Mouse (Mus musculus): ENCODE measurements around the gene Sema4c.

Gene Sema4c

GRCm38 (mm10) chr1:36558031-36558993, at the start of gene Sema4c:
Gene Sema4c, minus strand, starts transcription at chr1:36558349.
- peak; percentile 82 to 84 for DNase-seq

GRCm38 (mm10) chr1:36606951-36607350, 48.8 kb upstream of the Sema4c start:
- DNase-seq, result no peak

GRCm38 (mm10) chr1:36604254-36605156, 46.4 kb upstream of the Sema4c start:
- DNase-seq, result no peak

GRCm38 (mm10) chr1:36603361-36603760, 45.2 kb upstream of the Sema4c start:
- peak in 1 of 2 experiments; percentile 35 for DNase-seq

GRCm38 (mm10) chr1:36602271-36602670, 44.1 kb upstream of the Sema4c start:
- no peak for DNase-seq

GRCm38 (mm10) chr1:36598411-36598810, 40.3 kb upstream of the Sema4c start:
- DNase-seq, result no peak

- peak; percentile 32 to 53 for DNase-seq
Observed at GRCm38 (mm10) chr1:36596114-36596513, 38.0 kb upstream of the Sema4c start.

- no peak for DNase-seq
Observed at GRCm38 (mm10) chr1:36595167-36595931, 37.2 kb upstream of the Sema4c start.

- DNase-seq, result no peak
Observed at GRCm38 (mm10) chr1:36593099-36593498, 35.0 kb upstream of the Sema4c start.

- no peak for DNase-seq
Observed at GRCm38 (mm10) chr1:36591408-36591807, 33.3 kb upstream of the Sema4c start.

- no peak for DNase-seq
Observed at GRCm38 (mm10) chr1:36590664-36591063, 32.5 kb upstream of the Sema4c start.

GRCm38 (mm10) chr1:36589486-36589885, 31.3 kb upstream of the Sema4c start:
- DNase-seq, result peak; percentile 71 to 78

- DNase-seq, result peak in 1 of 2 experiments; percentile 24
Observed at GRCm38 (mm10) chr1:36588476-36589450, 30.6 kb upstream of the Sema4c start.

- DNase-seq, result no peak
Observed at GRCm38 (mm10) chr1:36587860-36588259, 29.7 kb upstream of the Sema4c start.

- no peak for DNase-seq
Observed at GRCm38 (mm10) chr1:36586288-36586687, 28.1 kb upstream of the Sema4c start.

GRCm38 (mm10) chr1:36583408-36584116, 25.4 kb upstream of the Sema4c start:
- no peak for DNase-seq

GRCm38 (mm10) chr1:36582211-36582610, 24.1 kb upstream of the Sema4c start:
- no peak for DNase-seq

- peak in 1 of 2 experiments; percentile 43 for DNase-seq
Observed at GRCm38 (mm10) chr1:36581260-36581659, 23.1 kb upstream of the Sema4c start.

GRCm38 (mm10) chr1:36580384-36581207, 22.4 kb upstream of the Sema4c start:
- peak; percentile 68 to 69 for DNase-seq

GRCm38 (mm10) chr1:36579974-36580383, 21.8 kb upstream of the Sema4c start:
- DNase-seq, result peak in 1 of 2 experiments; percentile 37
